Mouse (Mus musculus) spleen, adult 2 months (tissue): ENCODE measurements at regions not wholly inside any gene's neighbourhood (a gene's known extent, or its start where the extent isn't known, plus 50 kb on each side); places are given as distances from the start of the nearest gene placed in this dataset.

Source experiments
- CTCF ChIP-seq: fragments of 200-500 bp; IDR thresholded peaks from 2 replicates; pipeline ENCODE4 v1.5.1; 2011; ENCODE audit warnings: mild to moderate bottlenecking, inconsistent platforms; ENCODE audit not compliant: insufficient read depth, insufficient read length, insufficient replicate concordance; ENCODE audit errors: extremely low read depth
- POLR2A ChIP-seq: fragments of 200-500 bp; IDR thresholded peaks from 2 replicates; pipeline ENCODE4 v1.6.1; 2011; ENCODE audit warnings: low read depth, low read length, inconsistent platforms

GRCm38 (mm10) chr16:93338806-93339205, 265.1 kb downstream of the Setd4 start:
- no peak for TF ChIP-seq CTCF
- TF ChIP-seq POLR2A = no peak
